Comparison of ENCODE assay signal across 13 mouse cellular contexts in the genomic region with DNA sequence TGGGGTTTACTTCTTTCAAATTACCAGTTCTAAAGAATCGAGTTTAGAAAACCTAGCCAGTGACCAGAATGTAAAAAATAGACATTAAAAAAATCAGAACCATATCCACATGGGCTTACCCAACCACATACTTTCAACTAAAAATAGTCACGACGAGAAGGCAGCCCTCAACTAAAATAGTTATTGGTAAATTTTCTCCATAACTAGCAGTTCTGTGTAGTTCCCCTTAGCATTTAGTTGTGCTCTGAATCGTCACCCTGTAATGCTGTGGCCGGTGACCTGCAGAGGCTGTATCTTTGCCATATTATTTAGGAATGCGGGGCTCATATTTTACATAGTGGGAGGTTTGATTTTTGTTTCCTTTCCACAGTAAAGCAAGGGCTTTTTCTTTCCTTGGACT. TPM values are rescaled to one million over a fixed set of nuclear protein-coding genes. Genes with fewer than 3 reads are reported as not detected.
A peak's percentile ranks its signal among the peaks of the same experiment; 100 is the strongest.
DNase-seq lines count a peak whose midpoint lies in the region; ATAC-seq and TF ChIP-seq lines count a peak whose summit lies in the region.
"Had no signal": no experiment of that assay in that cellular context is flagged by ENCODE, and none has a peak within 500 bp of the region (broad histone marks: within the 10 kb centered on the region; RNA-seq: fewer than 3 reads in every experiment).

No protein-coding gene starts in this region.

- H3K9me3 ChIP-seq in forebrain, postnatal 0 days (ENCODE audit: low read length): no peaks in the 10 kb centered on the region
- no peaks in the 10 kb centered on the region for H3K9me3 ChIP-seq in forebrain, embryonic 11.5 days (ENCODE audit: control insufficient read depth, low read length)
- no peaks in the 10 kb centered on the region for H3K9me3 ChIP-seq in kidney, postnatal 0 days (replicated peaks; ENCODE audit: low read length)
- no peaks in the 10 kb centered on the region for H3K9me3 ChIP-seq in embryonic facial prominence, embryonic 13.5 days
- H3K9me3 ChIP-seq in liver, embryonic 15.5 days (replicated peaks): no peaks in the 10 kb centered on the region
- H3K9me3 ChIP-seq: megakaryocyte, embryonic 14.5 days had no signal

- no peak for DNase-seq in forebrain, postnatal 0 days
- no peak for DNase-seq in forebrain, embryonic 11.5 days (ENCODE audit: low spot score)
- DNase-seq in kidney, postnatal 0 days (ENCODE audit: low spot score): peak; percentile 14
- DNase-seq in kidney, postnatal 25 days: no peak
- DNase-seq in layer of hippocampus, postnatal 36 days: no peak
- DNase-seq: B cell, adult 2 months; embryo, embryonic 11 days; gastrocnemius, postnatal 10 days; layer of hippocampus, adult 9-11 months had no signal

- no peaks in the 10 kb centered on the region for H3K27me3 ChIP-seq in forebrain, postnatal 0 days (ENCODE audit: insufficient read depth, low read length)
- no peaks in the 10 kb centered on the region for H3K27me3 ChIP-seq in forebrain, embryonic 11.5 days (ENCODE audit: control insufficient read depth, insufficient read depth, low read length)
- no peaks in the 10 kb centered on the region for H3K27me3 ChIP-seq in kidney, postnatal 0 days (ENCODE audit: insufficient read depth, low read length)
- no peaks in the 10 kb centered on the region for H3K27me3 ChIP-seq in embryonic facial prominence, embryonic 13.5 days
- peaks cover 32% of the 10 kb centered on the region for H3K27me3 ChIP-seq in liver, embryonic 15.5 days
- H3K27me3 ChIP-seq: megakaryocyte, embryonic 14.5 days had no signal

- no peak for TF ChIP-seq CTCF in forebrain, postnatal 0 days (IDR thresholded peaks at IDR 0.05; ENCODE audit: low read depth)
- no peak for TF ChIP-seq CTCF in kidney, postnatal 0 days (IDR thresholded peaks at IDR 0.05; ENCODE audit: low read depth)

- no peak for ATAC-seq in forebrain, postnatal 0 days
- no peak for ATAC-seq in forebrain, embryonic 11.5 days (replicated peaks; ENCODE audit: low FRiP score)
- ATAC-seq in kidney, postnatal 0 days (replicated peaks; ENCODE audit: low FRiP score, low read depth): no peak
- ATAC-seq in embryonic facial prominence, embryonic 13.5 days (ENCODE audit: insufficient number of reproducible peaks, insufficient read depth, low FRiP score, low TSS enrichment, low read depth): no peak
- ATAC-seq in liver, embryonic 15.5 days (ENCODE audit: insufficient read depth): no peak
- ATAC-seq in cerebellum, adult (ENCODE audit: insufficient number of reproducible peaks, low FRiP score, low TSS enrichment): no peak

- WGBS in forebrain, postnatal 0 days: 72% methylated on average over 6 of the region's 6 CpGs
- WGBS in forebrain, embryonic 11.5 days: 82% methylated on average over 6 of the region's 6 CpGs
- 43% methylated on average over 6 of the region's 6 CpGs for WGBS in kidney, postnatal 0 days
- 36% methylated on average over 6 of the region's 6 CpGs for WGBS in embryonic facial prominence, embryonic 13.5 days
- WGBS in liver, embryonic 15.5 days (ENCODE audit: insufficient replicate concordance): 48% methylated on average over 6 of the region's 6 CpGs

- no peak overlapping the region for H3K27ac ChIP-seq in forebrain, postnatal 0 days (ENCODE audit: low read depth, low read length)
- no peak overlapping the region for H3K27ac ChIP-seq in forebrain, embryonic 11.5 days (ENCODE audit: low read depth, low read length)
- no peak overlapping the region for H3K27ac ChIP-seq in kidney, postnatal 0 days
- 0 out of 2 replicates have a peak overlapping the region, but pooled peaks have one; percentile 45 for H3K27ac ChIP-seq in embryonic facial prominence, embryonic 13.5 days
- no peak overlapping the region for H3K27ac ChIP-seq in liver, embryonic 15.5 days (replicated peaks)

- no peaks in the 10 kb centered on the region for H3K36me3 ChIP-seq in forebrain, postnatal 0 days (ENCODE audit: insufficient read depth)
- H3K36me3 ChIP-seq in forebrain, embryonic 11.5 days (ENCODE audit: control insufficient read depth, insufficient read depth, low read length): no peaks in the 10 kb centered on the region
- no peaks in the 10 kb centered on the region for H3K36me3 ChIP-seq in kidney, postnatal 0 days (ENCODE audit: insufficient read depth, low read length)
- no peaks in the 10 kb centered on the region for H3K36me3 ChIP-seq in embryonic facial prominence, embryonic 13.5 days
- H3K36me3 ChIP-seq in liver, embryonic 15.5 days (replicated peaks): no peaks in the 10 kb centered on the region

- no peak overlapping the region for H3K4me3 ChIP-seq in forebrain, postnatal 0 days (ENCODE audit: low read depth, low read length)
- H3K4me3 ChIP-seq in forebrain, embryonic 11.5 days (ENCODE audit: low read depth, low read length): no peak overlapping the region
- H3K4me3 ChIP-seq in kidney, postnatal 0 days (replicated peaks; ENCODE audit: low read depth, low read length): peak overlapping the region; percentile 60
- peak overlapping the region; percentile 67 for H3K4me3 ChIP-seq in embryonic facial prominence, embryonic 13.5 days
- no peak overlapping the region for H3K4me3 ChIP-seq in liver, embryonic 15.5 days (replicated peaks)
- H3K4me3 ChIP-seq: megakaryocyte, embryonic 14.5 days had no signal

- H3K9ac ChIP-seq in forebrain, postnatal 0 days: no peak overlapping the region
- H3K9ac ChIP-seq in forebrain, embryonic 11.5 days (ENCODE audit: low read length): no peak overlapping the region
- no peak overlapping the region for H3K9ac ChIP-seq in kidney, postnatal 0 days (ENCODE audit: low read depth, low read length)
- H3K9ac ChIP-seq in embryonic facial prominence, embryonic 13.5 days: peak overlapping the region; percentile 64; the same call in 1 of the 2 replicates
- H3K9ac ChIP-seq in liver, embryonic 15.5 days: no peak overlapping the region

- H3K4me1 ChIP-seq in forebrain, postnatal 0 days (ENCODE audit: insufficient read depth): no peaks in the 10 kb centered on the region; the same call in 1 of the 2 replicates
- H3K4me1 ChIP-seq in forebrain, embryonic 11.5 days (replicated peaks; ENCODE audit: control insufficient read depth, insufficient read depth, low read length): peaks cover 2% of the 10 kb centered on the region; the same call in 1 of the 2 replicates
- H3K4me1 ChIP-seq in kidney, postnatal 0 days (replicated peaks; ENCODE audit: insufficient read depth, low read length): no peaks in the 10 kb centered on the region
- H3K4me1 ChIP-seq in embryonic facial prominence, embryonic 13.5 days: peaks cover 56% of the 10 kb centered on the region
- H3K4me1 ChIP-seq in liver, embryonic 15.5 days (replicated peaks): peaks cover 20% of the 10 kb centered on the region

- peak overlapping the region; percentile 78; the same call in 1 of the 2 replicates for H3K4me2 ChIP-seq in forebrain, postnatal 0 days (ENCODE audit: low read depth)
- H3K4me2 ChIP-seq in forebrain, embryonic 11.5 days (ENCODE audit: low read depth, low read length, severe bottlenecking): no peak overlapping the region
- peak overlapping the region; percentile 60 for H3K4me2 ChIP-seq in kidney, postnatal 0 days (ENCODE audit: low read length)
- H3K4me2 ChIP-seq in embryonic facial prominence, embryonic 13.5 days: peak overlapping the region; percentile 69
- 0 out of 2 replicates have a peak overlapping the region, but pooled peaks have one; percentile 3 for H3K4me2 ChIP-seq in liver, embryonic 15.5 days

RNA-seq across cellular contexts. Expression of gene Epb41l2, which starts 2.6 kb away (rescaled TPM):
- 40.3 and 49.4 TPM in 2 replicates for total RNA-seq in forebrain, postnatal 0 days (2014; rRNA removed)
- 13.2 and 19.3 TPM in 2 replicates for polyA plus RNA-seq in forebrain, postnatal 0 days (2015; fragmentation: Nextera tagmentation; extraction: Ambion mirVana)
- 43.5 and 46.4 TPM in 2 replicates for polyA plus RNA-seq in forebrain, embryonic 11.5 days (2014; fragmentation: Nextera tagmentation; extraction: Ambion mirVana)
- 45.5 and 50.7 TPM in 2 replicates for polyA plus RNA-seq in kidney, postnatal 0 days (2015; fragmentation: Nextera tagmentation; extraction: Ambion mirVana)
- polyA plus RNA-seq in embryonic facial prominence, embryonic 13.5 days (2015; fragmentation: Nextera tagmentation; extraction: Ambion mirVana): 81.6 and 89.9 TPM in 2 replicates
- polyA plus RNA-seq in liver, embryonic 15.5 days (2015; fragmentation: Nextera tagmentation; extraction: Ambion mirVana): 9.7 and 10.0 TPM in 2 replicates
- total RNA-seq in layer of hippocampus, postnatal 36 days (2021): 10 to 100 TPM; 84.6 to 89.0 TPM

RNA-seq across cellular contexts. Expression of gene Akap7, which starts 54.6 kb away (rescaled TPM):
- 106 and 159 TPM in 2 replicates for total RNA-seq in forebrain, postnatal 0 days (2014; rRNA removed)
- 64.2 and 66.5 TPM in 2 replicates for polyA plus RNA-seq in forebrain, postnatal 0 days (2015; fragmentation: Nextera tagmentation; extraction: Ambion mirVana)
- 16.2 and 19.2 TPM in 2 replicates for polyA plus RNA-seq in forebrain, embryonic 11.5 days (2014; fragmentation: Nextera tagmentation; extraction: Ambion mirVana)
- 33.2 and 40.3 TPM in 2 replicates for polyA plus RNA-seq in kidney, postnatal 0 days (2015; fragmentation: Nextera tagmentation; extraction: Ambion mirVana)
- polyA plus RNA-seq in embryonic facial prominence, embryonic 13.5 days (2015; fragmentation: Nextera tagmentation; extraction: Ambion mirVana): 19.8 TPM in 2 replicates
- 17.8 and 22.2 TPM in 2 replicates for polyA plus RNA-seq in liver, embryonic 15.5 days (2015; fragmentation: Nextera tagmentation; extraction: Ambion mirVana)
- 10 to 100 TPM; 53.2 to 53.5 TPM for total RNA-seq in layer of hippocampus, postnatal 36 days (2021)

Comparison
In these comparisons a context has a peak if more than half of its experiments do, and no peak if none do; other contexts are left out.
1. H3K4me3 ChIP-seq: peak in kidney, postnatal 0 days (single experiment) and embryonic facial prominence, embryonic 13.5 days (single experiment); none in forebrain, postnatal 0 days (single experiment), forebrain, embryonic 11.5 days (single experiment) and liver, embryonic 15.5 days (single experiment).